Mouse (Mus musculus): ENCODE measurements around the gene Def6. TPM values are rescaled to one million over a fixed set of nuclear protein-coding genes. Genes with fewer than 3 reads are reported as not detected.

Gene Def6
- polyA plus RNA-seq, 1 experiment from 2014 or later: 3.7 TPM

- 81% methylated on average over 7 of the region's 7 CpGs for WGBS
- H3K9me3 ChIP-seq: no peaks in the 10 kb centered on the region
- no peaks in the 10 kb centered on the region for H3K27me3 ChIP-seq
- ATAC-seq (replicated peaks): no peak
- H3K4me1 ChIP-seq: peaks cover 5% of the 10 kb centered on the region
- peaks cover 5% of the 10 kb centered on the region for H3K36me3 ChIP-seq
- H3K9ac ChIP-seq (replicated peaks): no peak overlapping the region
- H3K4me3 ChIP-seq: no peak overlapping the region
- H3K27ac ChIP-seq (replicated peaks): 0 out of 2 replicates have a peak overlapping the region, but pooled peaks have one; percentile 27
- no peak overlapping the region for H3K4me2 ChIP-seq (replicated peaks)
These were observed 22.5 kb upstream of the Def6 start for GRCm38 (mm10) chr17:28184971-28185638.

- no peak for ATAC-seq (replicated peaks)
These were observed 19.3 kb upstream of the Def6 start for GRCm38 (mm10) chr17:28188313-28188712.

GRCm38 (mm10) chr17:28192754-28193153, 14.8 kb upstream of the Def6 start:
- WGBS: 82% methylated on average over 1 of the region's 1 CpGs
- H3K36me3 ChIP-seq: peaks cover 46% of the 10 kb centered on the region
- no peak overlapping the region for H3K4me2 ChIP-seq (replicated peaks)

More at GRCm38 (mm10) chr17:28188313-28188712, 19.3 kb upstream of the Def6 start:
- no peak overlapping the region for H3K9ac ChIP-seq (replicated peaks)
- peaks cover 30% of the 10 kb centered on the region for H3K36me3 ChIP-seq
- H3K4me1 ChIP-seq: no peaks in the 10 kb centered on the region
- no peak overlapping the region for H3K27ac ChIP-seq (replicated peaks)
- no peak overlapping the region for H3K4me2 ChIP-seq (replicated peaks)
- H3K4me3 ChIP-seq: no peak overlapping the region
- no peaks in the 10 kb centered on the region for H3K27me3 ChIP-seq
- WGBS: 91% methylated on average over 5 of the region's 5 CpGs
- no peaks in the 10 kb centered on the region for H3K9me3 ChIP-seq

GRCm38 (mm10) chr17:28193559-28193958, 14.0 kb upstream of the Def6 start:
- H3K27ac ChIP-seq (replicated peaks): no peak overlapping the region
- no peak overlapping the region for H3K4me2 ChIP-seq (replicated peaks)
- no peaks in the 10 kb centered on the region for H3K27me3 ChIP-seq
- no peak overlapping the region for H3K9ac ChIP-seq (replicated peaks)
- H3K4me1 ChIP-seq: no peaks in the 10 kb centered on the region
- 82% methylated on average over 3 of the region's 3 CpGs for WGBS
- H3K4me3 ChIP-seq: no peak overlapping the region
- no peaks in the 10 kb centered on the region for H3K9me3 ChIP-seq
- H3K36me3 ChIP-seq: peaks cover 54% of the 10 kb centered on the region
- ATAC-seq (replicated peaks): no peak

More at GRCm38 (mm10) chr17:28192754-28193153, 14.8 kb upstream of the Def6 start:
- Histone ChIP-seq H3K27ac (replicated peaks) (no peak overlapping the region), H3K9ac (replicated peaks) (no peak overlapping the region), H3K4me3 (no peak overlapping the region), H3K27me3 (no peaks in the 10 kb centered on the region), H3K4me1 (no peaks in the 10 kb centered on the region), H3K9me3 (no peaks in the 10 kb centered on the region)
- ATAC-seq (replicated peaks): no peak

GRCm38 (mm10) chr17:28195033-28195432, 12.5 kb upstream of the Def6 start:
- H3K4me3 ChIP-seq: no peak overlapping the region
- WGBS: 96% methylated on average over 10 of the region's 10 CpGs
- H3K27me3 ChIP-seq: no peaks in the 10 kb centered on the region
- H3K9me3 ChIP-seq: no peaks in the 10 kb centered on the region
- H3K4me1 ChIP-seq: no peaks in the 10 kb centered on the region
- H3K4me2 ChIP-seq (replicated peaks): no peak overlapping the region
- no peak overlapping the region for H3K9ac ChIP-seq (replicated peaks)
- no peak for ATAC-seq (replicated peaks)
- peaks cover 58% of the 10 kb centered on the region for H3K36me3 ChIP-seq
- H3K27ac ChIP-seq (replicated peaks): no peak overlapping the region

GRCm38 (mm10) chr17:28197646-28198045, 9.9 kb upstream of the Def6 start:
- Histone ChIP-seq H3K9ac (replicated peaks) (no peak overlapping the region), H3K36me3 (peaks cover 46% of the 10 kb centered on the region), H3K27me3 (no peaks in the 10 kb centered on the region), H3K4me2 (replicated peaks) (no peak overlapping the region), H3K9me3 (no peaks in the 10 kb centered on the region), H3K4me1 (no peaks in the 10 kb centered on the region), H3K4me3 (no peak overlapping the region), H3K27ac (replicated peaks) (no peak overlapping the region)
- 76% methylated on average over 18 of the region's 18 CpGs for WGBS
- ATAC-seq (replicated peaks): no peak

GRCm38 (mm10) chr17:28201982-28202381, 5.6 kb upstream of the Def6 start:
- WGBS: 89% methylated on average over 14 of the region's 14 CpGs
- H3K4me3 ChIP-seq: no peak overlapping the region
- no peak overlapping the region for H3K27ac ChIP-seq (replicated peaks)
- no peak overlapping the region for H3K4me2 ChIP-seq (replicated peaks)
- H3K36me3 ChIP-seq: peaks cover 41% of the 10 kb centered on the region
- no peak overlapping the region for H3K9ac ChIP-seq (replicated peaks)
- H3K27me3 ChIP-seq: no peaks in the 10 kb centered on the region
- ATAC-seq (replicated peaks): no peak
- no peaks in the 10 kb centered on the region for H3K9me3 ChIP-seq
- H3K4me1 ChIP-seq: no peaks in the 10 kb centered on the region

GRCm38 (mm10) chr17:28204052-28204720, 3.4 kb upstream of the Def6 start:
- Histone ChIP-seq H3K27ac (replicated peaks) (no peak overlapping the region), H3K9me3 (no peaks in the 10 kb centered on the region), H3K36me3 (peaks cover 29% of the 10 kb centered on the region), H3K4me3 (no peak overlapping the region), H3K4me1 (no peaks in the 10 kb centered on the region), H3K9ac (replicated peaks) (no peak overlapping the region), H3K27me3 (no peaks in the 10 kb centered on the region), H3K4me2 (replicated peaks) (no peak overlapping the region)
- 39% methylated on average over 14 of the region's 14 CpGs for WGBS
- 0 out of 2 replicates have a peak, but pooled peaks have one; percentile 12 for ATAC-seq (replicated peaks)

GRCm38 (mm10) chr17:28205443-28205842, 2.1 kb upstream of the Def6 start:
- Histone ChIP-seq H3K4me2 (replicated peaks) (no peak overlapping the region), H3K4me1 (no peaks in the 10 kb centered on the region), H3K4me3 (no peak overlapping the region), H3K36me3 (peaks cover 20% of the 10 kb centered on the region), H3K9me3 (no peaks in the 10 kb centered on the region), H3K27me3 (no peaks in the 10 kb centered on the region), H3K9ac (replicated peaks) (no peak overlapping the region), H3K27ac (replicated peaks) (no peak overlapping the region)
- ATAC-seq (replicated peaks): no peak
- WGBS: 94% methylated on average over 8 of the region's 8 CpGs

GRCm38 (mm10) chr17:28207092-28207491, 486 bp upstream of the Def6 start:
- no peak overlapping the region for H3K9ac ChIP-seq (replicated peaks)

GRCm38 (mm10) chr17:28208314-28208612, 685 bp downstream of the Def6 start:
- no peaks in the 10 kb centered on the region for H3K9me3 ChIP-seq
- H3K27ac ChIP-seq (replicated peaks): no peak overlapping the region
- H3K27me3 ChIP-seq: no peaks in the 10 kb centered on the region
- H3K4me1 ChIP-seq: no peaks in the 10 kb centered on the region
- peaks cover 6% of the 10 kb centered on the region; the same call in 1 of the 2 replicates for H3K36me3 ChIP-seq
- WGBS: 90% methylated on average over 8 of the region's 8 CpGs
- no peak overlapping the region for H3K4me2 ChIP-seq (replicated peaks)
- ATAC-seq (replicated peaks): no peak
- H3K9ac ChIP-seq (replicated peaks): no peak overlapping the region
- no peak overlapping the region for H3K4me3 ChIP-seq

More at GRCm38 (mm10) chr17:28207092-28207491, 486 bp upstream of the Def6 start:
- no peaks in the 10 kb centered on the region for H3K27me3 ChIP-seq
- H3K4me1 ChIP-seq: no peaks in the 10 kb centered on the region
- H3K36me3 ChIP-seq: peaks cover 15% of the 10 kb centered on the region; the same call in 1 of the 2 replicates
- ATAC-seq (replicated peaks): no peak
- no peak overlapping the region for H3K4me2 ChIP-seq (replicated peaks)
- 76% methylated on average over 8 of the region's 8 CpGs for WGBS
- no peak overlapping the region for H3K4me3 ChIP-seq
- no peaks in the 10 kb centered on the region for H3K9me3 ChIP-seq
- H3K27ac ChIP-seq (replicated peaks): no peak overlapping the region

GRCm38 (mm10) chr17:28209457-28210110, 2.0 kb downstream of the Def6 start:
- Histone ChIP-seq H3K9me3 (no peaks in the 10 kb centered on the region), H3K4me2 (replicated peaks) (no peak overlapping the region), H3K9ac (replicated peaks) (no peak overlapping the region), H3K4me1 (no peaks in the 10 kb centered on the region), H3K4me3 (no peak overlapping the region), H3K36me3 (0 out of 2 replicates have a peak, but pooled peaks cover 3% of the 10 kb centered on the region), H3K27me3 (no peaks in the 10 kb centered on the region), H3K27ac (replicated peaks) (no peak overlapping the region)
- 76% methylated on average over 4 of the region's 4 CpGs for WGBS
- no peak for ATAC-seq (replicated peaks)

Measured in forebrain, embryonic 15.5 days (tissue).